Mouse (Mus musculus): ENCODE results near the gene Map3k15. TPM values are rescaled to one million over a fixed set of nuclear protein-coding genes. Genes with fewer than 3 reads are reported as not detected.

Gene Map3k15
- polyA plus RNA-seq (2014; fragmentation: Illumina TruSeq; extraction: RNeasy Lipid Tissue Mini Kit (QIAGEN cat#74804); ENCODE audit: low read depth, low replicate concordance) = 0.98 TPM

DNA sequence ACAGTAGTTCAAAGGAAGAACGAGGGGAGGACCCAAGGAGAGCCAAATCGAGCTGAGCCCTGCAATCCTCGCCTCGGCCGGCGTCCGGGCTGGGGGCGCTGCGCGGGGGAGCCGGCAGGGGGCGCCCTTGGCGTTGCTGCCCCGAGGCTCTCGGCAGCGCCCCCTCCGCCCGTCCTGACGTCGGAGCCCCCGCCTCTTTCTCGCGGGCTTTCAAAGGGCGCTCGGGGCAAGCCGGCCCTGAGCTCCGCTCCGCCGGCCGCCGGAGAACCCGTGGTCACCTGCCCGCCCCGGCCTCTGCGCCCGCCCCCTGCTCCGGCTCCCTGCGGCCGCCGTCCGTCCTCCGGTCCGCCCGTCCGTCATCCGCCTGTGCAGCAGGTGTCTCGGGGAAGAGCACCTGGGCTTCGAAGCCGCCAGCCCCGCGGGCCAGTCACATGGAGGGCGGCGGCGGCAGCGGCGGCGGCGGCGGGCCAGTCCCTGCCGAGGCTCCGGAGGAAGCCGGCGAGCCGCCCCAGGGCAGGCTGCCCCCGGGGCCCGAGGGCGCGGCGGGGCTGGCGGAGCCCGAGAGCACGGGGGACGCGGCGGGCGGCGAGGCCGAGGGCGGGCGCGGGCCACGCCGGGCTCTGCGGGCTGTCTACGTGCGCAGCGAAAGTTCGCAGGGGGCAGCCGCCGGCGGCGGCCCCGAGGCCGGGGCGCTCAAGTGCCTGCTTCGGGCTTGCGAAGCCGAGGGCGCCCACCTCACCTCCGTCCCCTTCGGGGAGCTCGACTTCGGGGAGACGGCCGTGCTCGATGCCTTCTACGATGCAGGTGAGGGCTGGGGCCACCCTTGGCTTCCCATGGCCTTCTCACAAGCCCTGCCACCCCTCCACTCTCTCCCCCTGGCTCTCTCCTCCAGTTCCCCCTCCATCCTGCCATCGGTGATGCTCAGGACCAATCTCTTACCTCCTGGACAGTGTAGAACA, at the start of gene Map3k15:
Gene Map3k15, plus strand, starts transcription at position 432 of the 959 bp plus-strand sequence.

DNA sequence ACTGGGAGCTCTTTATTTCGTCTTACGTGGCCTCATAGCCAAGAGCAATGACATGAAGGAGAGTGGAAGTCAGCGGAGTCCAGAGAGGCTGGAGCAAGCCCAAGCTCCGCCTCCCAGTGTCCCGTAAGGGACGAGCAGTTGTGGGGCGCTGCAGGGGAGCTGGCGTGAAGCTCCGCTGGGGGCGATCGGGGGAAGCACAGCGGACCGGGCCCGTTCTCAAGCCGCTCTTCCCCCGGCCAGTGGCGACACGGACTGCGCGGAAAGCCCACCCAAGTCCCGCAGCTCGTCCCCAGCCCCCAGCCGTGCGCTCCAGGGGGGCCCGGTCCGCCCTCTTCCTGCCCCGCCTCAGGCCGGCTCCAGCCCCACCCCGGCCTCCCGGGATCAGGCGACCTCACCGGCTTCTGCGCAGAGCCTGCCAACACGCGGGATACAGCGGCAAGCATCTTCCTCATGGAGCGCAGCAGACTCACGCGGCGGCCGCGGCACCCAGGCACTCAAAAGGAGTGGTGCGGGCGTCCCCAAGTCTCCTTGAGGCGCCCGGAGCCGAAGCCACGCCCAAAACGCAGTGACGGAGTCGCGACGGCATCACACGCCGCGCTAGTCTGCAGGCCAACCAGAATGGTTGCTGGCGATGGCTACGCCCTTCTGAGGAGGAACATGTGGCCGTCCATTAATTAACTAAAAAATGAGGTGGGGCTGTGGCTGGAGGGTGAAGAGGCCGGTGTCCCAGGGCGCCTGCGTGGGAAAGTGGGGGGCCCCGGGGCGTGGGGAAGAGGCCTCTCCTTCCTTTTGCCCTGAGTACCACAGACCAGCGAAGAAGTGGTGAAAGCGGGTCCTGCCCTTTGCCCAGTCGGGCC, 149.9 kb downstream of the Map3k15 start, which contains the start of gene Pdha1:
Gene Pdha1, minus strand, starts transcription at position 553 of the 857 bp plus-strand sequence.

Other genes starting within 250 kb of the Map3k15 start
- 196 TPM for gene Pdha1, start 150.0 kb downstream of the Map3k15 start, polyA plus RNA-seq (2014; fragmentation: Illumina TruSeq; extraction: RNeasy Lipid Tissue Mini Kit (QIAGEN cat#74804); ENCODE audit: low read depth, low replicate concordance)